Mouse (Mus musculus) E14TG2a.4 (cell line): ENCODE measurements around the gene Lrwd1.

Experiments used
- CTCF ChIP-seq: conservative IDR thresholded peaks from 2 replicates; pipeline ENCODE4 v1.5.1; 2014; ENCODE audit warnings: low read length
- NANOG ChIP-seq: IDR thresholded peaks from 2 replicates; pipeline ENCODE4 v1.6.1; 2014; ENCODE audit warnings: borderline replicate concordance, low read length, mixed read lengths
- POU5F1 ChIP-seq: IDR thresholded peaks from 2 replicates; pipeline ENCODE4 v1.6.1; 2014; ENCODE audit warnings: low read length, borderline replicate concordance

- TF ChIP-seq CTCF: no peak
- TF ChIP-seq NANOG: no peak
- no peak for TF ChIP-seq POU5F1
These were observed 46.2 kb upstream of the Lrwd1 start for GRCm38 (mm10) chr5:136182049-136182448.
